Mouse (Mus musculus) hindbrain, postnatal 0 days (tissue): Measurements from ENCODE around the gene Cyld. TPM values are rescaled to one million over a fixed set of nuclear protein-coding genes. Genes with fewer than 3 reads are reported as not detected.

ENCODE experiments used
- ATAC-seq: fragments of 200-750 bp; cut with Nextera tagmentation; 2 replicates; pipeline ENCODE4 v1.8.0; 2017; ENCODE audit warnings: mild to moderate bottlenecking, moderate TSS enrichment, moderate library complexity
- DNase-seq: peaks from one replicate; pipeline ENCODE4 v3.0.0-alpha.2; 2015; ENCODE audit warnings: low spot score
- H3K27ac ChIP-seq: fragments of 300-500 bp; sonication (generic); 2 replicates; pipeline ENCODE4 v1.5.1; 2014; ENCODE audit warnings: mild to moderate bottlenecking
- H3K27me3 ChIP-seq: fragments of 300-500 bp; sonication (generic); 2 replicates; pipeline ENCODE4 v1.6.1; 2014; ENCODE audit warnings: low read length, mixed read lengths; ENCODE audit not compliant: insufficient read depth
- H3K36me3 ChIP-seq: fragments of 300-500 bp; sonication (generic); 2 replicates; pipeline ENCODE4 v1.6.1; 2014; ENCODE audit warnings: low read length, mixed read lengths; ENCODE audit not compliant: insufficient read depth
- H3K4me1 ChIP-seq: fragments of 300-500 bp; sonication (generic); 2 replicates; pipeline ENCODE4 v1.6.1; 2014; ENCODE audit warnings: antibody characterized with exemption, low read length, mixed read lengths; ENCODE audit not compliant: insufficient read depth
- H3K4me2 ChIP-seq: fragments of 300-500 bp; sonication (generic); 2 replicates; pipeline ENCODE4 v1.6.1; 2014; ENCODE audit warnings: low read depth, mild to moderate bottlenecking, low read length, moderate library complexity, mixed read lengths
- H3K4me3 ChIP-seq: fragments of 300-500 bp; sonication (generic); 2 replicates; pipeline ENCODE4 v1.5.1; 2014; ENCODE audit warnings: low read length
- H3K9ac ChIP-seq: fragments of 300-500 bp; sonication (generic); replicated peaks from 2 replicates; pipeline ENCODE4 v1.6.1; 2014; ENCODE audit warnings: mild to moderate bottlenecking, low read length, moderate library complexity, mixed read lengths
- H3K9me3 ChIP-seq: fragments of 300-500 bp; sonication (generic); 2 replicates; pipeline ENCODE4 v1.6.1; 2016; ENCODE audit warnings: low read length, mixed read lengths
- CTCF ChIP-seq: IDR thresholded peaks from 2 replicates; pipeline ENCODE4 v1.5.1; 2016; ENCODE audit warnings: antibody characterized with exemption, control low read depth, low read depth
- WGBS: fragments of 180-500 bp; shearing (Covaris S2); extraction: QIAGEN DNeasy Blood & Tissue Kit; methylation state at CpG from one replicate; pipeline ENCODE4 v1.1.7; 2014; 5-methylcytosine and 5-hydroxymethylcytosine counted together
- polyA plus RNA-seq: library from polyadenylated mRNA; unstranded; fragments of >200 nt; fragmentation: Nextera tagmentation; extraction: Ambion mirVana; gene quantifications from 2 replicates; pipeline ENCODE4 v1.2.1, GENCODE M21; 2015
- total RNA-seq: library from RNA; depleted of rRNA; stranded (reverse); fragments of >200 nt; gene quantifications from 2 replicates; pipeline ENCODE4 v1.2.3, GENCODE M21; 2014

Cyld gene
- total and polyA plus RNA-seq, 2 experiments from 2014 or later: 11.0 to 13.1 TPM

GRCm38 (mm10) chr8:88689151-88689550 is 7.7 kb upstream of the Cyld start:
- 79% methylated on average over 6 of the region's 6 CpGs for WGBS
- H3K9ac ChIP-seq: no peak overlapping the region
- no peaks in the 10 kb centered on the region for H3K9me3 ChIP-seq
- H3K27me3 ChIP-seq: no peaks in the 10 kb centered on the region; the same call in 1 of the 2 replicates
- no peak overlapping the region for H3K4me3 ChIP-seq
- no peaks in the 10 kb centered on the region for H3K36me3 ChIP-seq
- no peak for DNase-seq
- H3K4me1 ChIP-seq: no peaks in the 10 kb centered on the region
- TF ChIP-seq CTCF: no peak
- no peak overlapping the region for H3K4me2 ChIP-seq
- no peak for ATAC-seq
- no peak overlapping the region for H3K27ac ChIP-seq

- no peaks in the 10 kb centered on the region for H3K9me3 ChIP-seq
- TF ChIP-seq CTCF: no peak
- no peak for DNase-seq
- H3K4me3 ChIP-seq: no peak overlapping the region
- H3K4me2 ChIP-seq: no peak overlapping the region
- H3K36me3 ChIP-seq: no peaks in the 10 kb centered on the region
- ATAC-seq: no peak
- no peaks in the 10 kb centered on the region for H3K4me1 ChIP-seq
- H3K9ac ChIP-seq: no peak overlapping the region
- H3K27ac ChIP-seq: no peak overlapping the region
- 93% methylated on average over 6 of the region's 6 CpGs for WGBS
- H3K27me3 ChIP-seq: no peaks in the 10 kb centered on the region; the same call in 1 of the 2 replicates
Observed at GRCm38 (mm10) chr8:88689891-88690290, 6.9 kb upstream of the Cyld start.

GRCm38 (mm10) chr8:88691342-88691948 is 5.4 kb upstream of the Cyld start:
- no peak overlapping the region for H3K9ac ChIP-seq
- H3K4me1 ChIP-seq: no peaks in the 10 kb centered on the region
- no peaks in the 10 kb centered on the region for H3K9me3 ChIP-seq
- WGBS: 53% methylated on average over 4 of the region's 4 CpGs
- H3K4me3 ChIP-seq: no peak overlapping the region
- TF ChIP-seq CTCF: no peak
- H3K4me2 ChIP-seq: no peak overlapping the region
- ATAC-seq (no peak), DNase-seq (no peak)
- no peaks in the 10 kb centered on the region for H3K36me3 ChIP-seq
- H3K27me3 ChIP-seq: no peaks in the 10 kb centered on the region; the same call in 1 of the 2 replicates
- H3K27ac ChIP-seq: no peak overlapping the region

GRCm38 (mm10) chr8:88691961-88692360 is 4.9 kb upstream of the Cyld start:
- TF ChIP-seq CTCF: no peak
- WGBS: 54% methylated on average over 7 of the region's 7 CpGs
- Histone ChIP-seq H3K4me2 (no peak overlapping the region), H3K27me3 (no peaks in the 10 kb centered on the region; the same call in 1 of the 2 replicates), H3K9me3 (no peaks in the 10 kb centered on the region), H3K4me1 (no peaks in the 10 kb centered on the region), H3K4me3 (no peak overlapping the region), H3K9ac (no peak overlapping the region), H3K36me3 (no peaks in the 10 kb centered on the region), H3K27ac (no peak overlapping the region)
- no peak for ATAC-seq
- DNase-seq: no peak

- no peak for ATAC-seq
- no peaks in the 10 kb centered on the region for H3K36me3 ChIP-seq
- TF ChIP-seq CTCF: no peak
- H3K9ac ChIP-seq: no peak overlapping the region
- no peaks in the 10 kb centered on the region for H3K4me1 ChIP-seq
- 74% methylated on average over 6 of the region's 6 CpGs for WGBS
- no peak overlapping the region for H3K27ac ChIP-seq
- H3K27me3 ChIP-seq: no peaks in the 10 kb centered on the region; the same call in 1 of the 2 replicates
- H3K9me3 ChIP-seq: no peaks in the 10 kb centered on the region
- H3K4me2 ChIP-seq: no peak overlapping the region
- no peak for DNase-seq
- H3K4me3 ChIP-seq: no peak overlapping the region
Observed at GRCm38 (mm10) chr8:88692866-88693265, 4.0 kb upstream of the Cyld start.

GRCm38 (mm10) chr8:88693376-88693775 is 3.5 kb upstream of the Cyld start:
- TF ChIP-seq CTCF: no peak
- no peak overlapping the region for H3K4me3 ChIP-seq
- no peaks in the 10 kb centered on the region; the same call in 1 of the 2 replicates for H3K27me3 ChIP-seq
- H3K4me1 ChIP-seq: no peaks in the 10 kb centered on the region
- no peaks in the 10 kb centered on the region for H3K36me3 ChIP-seq
- H3K4me2 ChIP-seq: no peak overlapping the region
- DNase-seq: no peak
- H3K9ac ChIP-seq: no peak overlapping the region
- ATAC-seq: no peak
- H3K27ac ChIP-seq: no peak overlapping the region
- 89% methylated on average over 4 of the region's 4 CpGs for WGBS
- H3K9me3 ChIP-seq: no peaks in the 10 kb centered on the region

- Histone ChIP-seq H3K4me2 (no peak overlapping the region), H3K9me3 (no peaks in the 10 kb centered on the region), H3K27me3 (no peaks in the 10 kb centered on the region; the same call in 1 of the 2 replicates), H3K9ac (no peak overlapping the region), H3K36me3 (no peaks in the 10 kb centered on the region), H3K4me1 (no peaks in the 10 kb centered on the region), H3K27ac (no peak overlapping the region), H3K4me3 (no peak overlapping the region)
- TF ChIP-seq CTCF: no peak
- no peak for ATAC-seq
- 68% methylated on average over 7 of the region's 7 CpGs for WGBS
- no peak for DNase-seq
Observed at GRCm38 (mm10) chr8:88694291-88694690, 2.5 kb upstream of the Cyld start.
